26 mouse cellular contexts compared by ENCODE assay signal in genomic region chr4:49535675-49536294, GRCm38 (mm10). TPM values are rescaled to one million over a fixed set of nuclear protein-coding genes. Genes with fewer than 3 reads are reported as not detected.
"Had no signal": no experiment of that assay in that cellular context is flagged by ENCODE, and none has a peak within 500 bp of the region (broad histone marks: within the 10 kb centered on the region; RNA-seq: fewer than 3 reads in every experiment).

No protein-coding gene starts in this region.

- H3K9ac ChIP-seq: heart, embryonic 12.5 days; hindbrain, embryonic 12.5 days; hindbrain, embryonic 14.5 days; limb, embryonic 12.5 days; liver, embryonic 14.5 days had no signal

- DNase-seq: gastrocnemius, adult 2 months; gastrocnemius, postnatal 10 days; gastrocnemius, postnatal 25 days; heart, adult 2 months; heart, postnatal 10 days; heart, postnatal 4 days; kidney, adult 18-20 months; kidney, adult 8-10 months; kidney, postnatal 10 days; kidney, postnatal 4 days; liver had no signal

- H3K4me1 ChIP-seq: hindbrain, embryonic 10.5 days; hindbrain, embryonic 12.5 days; limb, embryonic 10.5 days; limb, embryonic 12.5 days had no signal

- H3K4me2 ChIP-seq: heart, embryonic 12.5 days; hindbrain, embryonic 12.5 days; hindbrain, embryonic 14.5 days; limb, embryonic 12.5 days had no signal

- H3K27ac ChIP-seq: gastrocnemius, adult 2 months; heart, adult 2 months; hindbrain, embryonic 10.5 days; hindbrain, embryonic 12.5 days; hindbrain, embryonic 14.5 days; layer of hippocampus, adult 2 months; left cerebral cortex, adult 2 months; limb, embryonic 10.5 days; limb, embryonic 12.5 days; liver, embryonic 14.5 days had no signal

- H3K4me3 ChIP-seq: gastrocnemius, adult 2 months; heart, adult 2 months; heart, embryonic 12.5 days; hindbrain, embryonic 10.5 days; hindbrain, embryonic 12.5 days; layer of hippocampus, adult 2 months; left cerebral cortex, adult 2 months; limb, embryonic 10.5 days; limb, embryonic 12.5 days had no signal

- H3K27me3 ChIP-seq: heart, embryonic 12.5 days; hindbrain, embryonic 12.5 days; limb, embryonic 12.5 days had no signal

- H3K9me3 ChIP-seq: hindbrain, embryonic 12.5 days; limb, embryonic 10.5 days had no signal

- ATAC-seq: hindbrain, embryonic 16.5 days; inflammation-experienced regulatory T-cells, adult 6 months; intestine, embryonic 16.5 days had no signal

RNA-seq across cellular contexts. Expression of gene Aldob, which starts 13.6 kb away (rescaled TPM):
- total RNA-seq: gastrocnemius, adult 2 months; gastrocnemius, postnatal 25 days; granulocyte monocyte progenitor cell, adult 5-6 weeks had no signal
- polyA plus RNA-seq: hindbrain, embryonic 10.5 days; hindbrain, embryonic 12.5 days; inflammation-experienced regulatory T-cells, adult 6 months; limb, embryonic 10.5 days had no signal

RNA-seq across cellular contexts. Expression of gene Baat, which starts 29.4 kb away (rescaled TPM):
- total RNA-seq: granulocyte monocyte progenitor cell, adult 5-6 weeks; heart, postnatal 25 days had no signal
- polyA plus RNA-seq: heart, adult 2 months; heart, embryonic 12.5 days; hindbrain, embryonic 14.5 days; hindbrain, embryonic 16.5 days; inflammation-experienced regulatory T-cells, adult 6 months; kidney, embryonic 14.5 days; limb, embryonic 12.5 days had no signal
